Mouse (Mus musculus) intestine, embryonic 16.5 days (tissue): ENCODE measurements around the gene Stox2. TPM values are rescaled to one million over a fixed set of nuclear protein-coding genes. Genes with fewer than 3 reads are reported as not detected.

Source experiments
- ATAC-seq: fragments of 200-750 bp; cut with Nextera tagmentation; 2 replicates; pipeline ENCODE4 v1.8.0; 2017; ENCODE audit warnings: moderate TSS enrichment, moderate library complexity
- H3K27ac ChIP-seq: fragments of 300-500 bp; sonication (generic); 2 replicates; pipeline ENCODE4 v1.5.1; 2014; ENCODE audit warnings: mild to moderate bottlenecking, low read length
- H3K27me3 ChIP-seq: fragments of 300-500 bp; sonication (generic); replicated peaks from 2 replicates; pipeline ENCODE4 v1.6.1; 2014; ENCODE audit warnings: low read length, control low read depth, mixed read lengths; ENCODE audit not compliant: control insufficient read depth, insufficient read depth
- H3K36me3 ChIP-seq: fragments of 300-500 bp; sonication (generic); 2 replicates; pipeline ENCODE4 v1.6.1; 2014; ENCODE audit warnings: low read length, control low read depth; ENCODE audit not compliant: control insufficient read depth, insufficient read depth
- H3K4me1 ChIP-seq: fragments of 300-500 bp; sonication (generic); 2 replicates; pipeline ENCODE4 v1.6.1; 2014; ENCODE audit warnings: low read length, control low read depth, mixed read lengths; ENCODE audit not compliant: control insufficient read depth, insufficient read depth
- H3K4me2 ChIP-seq: fragments of 300-500 bp; sonication (generic); 2 replicates; pipeline ENCODE4 v1.6.1; 2014; ENCODE audit warnings: low read depth, low read length, control low read depth
- H3K4me3 ChIP-seq: fragments of 300-500 bp; sonication (generic); 2 replicates; pipeline ENCODE4 v1.5.1; 2014; ENCODE audit warnings: mild to moderate bottlenecking, low read length
- H3K9ac ChIP-seq: fragments of 300-500 bp; sonication (generic); 2 replicates; pipeline ENCODE4 v1.6.1; 2014; ENCODE audit warnings: low read depth, low read length
- H3K9me3 ChIP-seq: fragments of 300-500 bp; sonication (generic); 2 replicates; pipeline ENCODE4 v1.6.1; 2016; ENCODE audit warnings: low read length, control low read depth; ENCODE audit not compliant: control insufficient read depth
- WGBS: fragments of 180-500 bp; shearing (Covaris S2); extraction: QIAGEN DNeasy Blood & Tissue Kit; methylation state at CpG from one replicate; pipeline ENCODE4 v1.1.7; 2014; 5-methylcytosine and 5-hydroxymethylcytosine counted together
- polyA plus RNA-seq: library from polyadenylated mRNA; unstranded; fragments of >200 nt; fragmentation: Nextera tagmentation; extraction: Ambion mirVana; gene quantifications from 2 replicates; pipeline ENCODE4 v1.2.1, GENCODE M21; 2015

The Stox2 gene
- 4.7 TPM in 2 replicates for polyA plus RNA-seq

GRCm38 (mm10) chr8:47446312-47447046 lies at the start of gene Stox2:
TSS of gene Stox2 (minus strand) at chr8:47446362.
- WGBS: 63% methylated on average over 19 of the region's 19 CpGs
- Histone ChIP-seq H3K4me3 (no peak within 1 kb of the TSS), H3K27ac (no peak within 1 kb of the TSS), H3K4me2 (no peak within 1 kb of the TSS), H3K27me3 (no peaks in the 10 kb centered on the region), H3K4me1 (no peaks in the 10 kb centered on the region), H3K9ac (no peak within 1 kb of the TSS), H3K9me3 (peaks cover 5% of the 10 kb centered on the region; the same call in 1 of the 2 replicates), H3K36me3 (no peaks in the 10 kb centered on the region)
- no peak for ATAC-seq

GRCm38 (mm10) chr8:47495428-47495827 lies 49.3 kb upstream of the Stox2 start:
- Histone ChIP-seq H3K4me3 (no peak overlapping the region), H3K9ac (no peak overlapping the region), H3K27me3 (no peaks in the 10 kb centered on the region), H3K27ac (no peak overlapping the region), H3K36me3 (peaks cover 3% of the 10 kb centered on the region), H3K4me2 (no peak overlapping the region), H3K9me3 (no peaks in the 10 kb centered on the region), H3K4me1 (no peaks in the 10 kb centered on the region)
- ATAC-seq: no peak
- WGBS: 73% methylated on average over 6 of the region's 6 CpGs

- Histone ChIP-seq H3K36me3 (peaks cover 3% of the 10 kb centered on the region), H3K27me3 (no peaks in the 10 kb centered on the region), H3K9me3 (no peaks in the 10 kb centered on the region), H3K9ac (no peak overlapping the region), H3K27ac (no peak overlapping the region), H3K4me1 (no peaks in the 10 kb centered on the region), H3K4me3 (no peak overlapping the region), H3K4me2 (no peak overlapping the region)
- ATAC-seq: peak; percentile 63; the same call in 1 of the 2 replicates
- 49% methylated on average over 12 of the region's 12 CpGs for WGBS
Observed at GRCm38 (mm10) chr8:47494602-47495153, 48.5 kb upstream of the Stox2 start.

- Histone ChIP-seq H3K27ac (no peak overlapping the region), H3K9ac (no peak overlapping the region), H3K4me3 (no peak overlapping the region), H3K27me3 (no peaks in the 10 kb centered on the region), H3K9me3 (no peaks in the 10 kb centered on the region), H3K36me3 (peaks cover 3% of the 10 kb centered on the region), H3K4me2 (no peak overlapping the region), H3K4me1 (no peaks in the 10 kb centered on the region)
- no peak for ATAC-seq
- 88% methylated on average over 12 of the region's 12 CpGs for whole genome bisulfite sequencing
Observed at GRCm38 (mm10) chr8:47493106-47493505, 46.9 kb upstream of the Stox2 start.

- no peak overlapping the region for H3K27ac ChIP-seq
- H3K9me3 ChIP-seq: 0 out of 2 replicates have a peak, but pooled peaks cover 5% of the 10 kb centered on the region
- no peaks in the 10 kb centered on the region for H3K4me1 ChIP-seq
- no peaks in the 10 kb centered on the region for H3K27me3 ChIP-seq
- no peak overlapping the region for H3K4me2 ChIP-seq
- no peak overlapping the region for H3K9ac ChIP-seq
- no peak for ATAC-seq
- no peaks in the 10 kb centered on the region for H3K36me3 ChIP-seq
- no peak overlapping the region for H3K4me3 ChIP-seq
- 90% methylated on average over 3 of the region's 3 CpGs for WGBS
Observed at GRCm38 (mm10) chr8:47487231-47487630, 41.1 kb upstream of the Stox2 start.

- Histone ChIP-seq H3K27me3 (no peaks in the 10 kb centered on the region), H3K9ac (no peak overlapping the region), H3K36me3 (no peaks in the 10 kb centered on the region), H3K9me3 (0 out of 2 replicates have a peak, but pooled peaks cover 5% of the 10 kb centered on the region), H3K27ac (no peak overlapping the region), H3K4me1 (0 out of 2 replicates have a peak, but pooled peaks cover 2% of the 10 kb centered on the region), H3K4me3 (no peak overlapping the region), H3K4me2 (no peak overlapping the region)
- peak; percentile 38; the same call in 1 of the 2 replicates for ATAC-seq
- WGBS: 63% methylated on average over 12 of the region's 12 CpGs
Observed at GRCm38 (mm10) chr8:47482354-47483071, 36.4 kb upstream of the Stox2 start.

GRCm38 (mm10) chr8:47480039-47480438 lies 33.9 kb upstream of the Stox2 start:
- no peak for ATAC-seq
- no peak overlapping the region for H3K4me2 ChIP-seq
- H3K27ac ChIP-seq: no peak overlapping the region
- H3K4me1 ChIP-seq: 0 out of 2 replicates have a peak, but pooled peaks cover 2% of the 10 kb centered on the region
- H3K36me3 ChIP-seq: no peaks in the 10 kb centered on the region
- H3K9ac ChIP-seq: no peak overlapping the region
- no peaks in the 10 kb centered on the region for H3K9me3 ChIP-seq
- no peak overlapping the region for H3K4me3 ChIP-seq
- no peaks in the 10 kb centered on the region for H3K27me3 ChIP-seq
- 87% methylated on average over 7 of the region's 7 CpGs for WGBS

- no peaks in the 10 kb centered on the region for H3K27me3 ChIP-seq
- no peak for ATAC-seq
- H3K36me3 ChIP-seq: no peaks in the 10 kb centered on the region
- H3K27ac ChIP-seq: no peak overlapping the region
- no peak overlapping the region for H3K4me3 ChIP-seq
- no peak overlapping the region for H3K4me2 ChIP-seq
- WGBS: 73% methylated on average over 10 of the region's 10 CpGs
- no peak overlapping the region for H3K9ac ChIP-seq
- no peaks in the 10 kb centered on the region for H3K9me3 ChIP-seq
- H3K4me1 ChIP-seq: no peaks in the 10 kb centered on the region
Observed at GRCm38 (mm10) chr8:47461650-47462049, 15.5 kb upstream of the Stox2 start.

GRCm38 (mm10) chr8:47459216-47459749 lies 13.1 kb upstream of the Stox2 start:
- Histone ChIP-seq H3K36me3 (no peaks in the 10 kb centered on the region), H3K27me3 (no peaks in the 10 kb centered on the region), H3K4me2 (no peak overlapping the region), H3K9ac (no peak overlapping the region), H3K4me1 (no peaks in the 10 kb centered on the region), H3K4me3 (no peak overlapping the region), H3K9me3 (no peaks in the 10 kb centered on the region), H3K27ac (no peak overlapping the region)
- no peak for ATAC-seq
- 50% methylated on average over 6 of the region's 6 CpGs for WGBS
